Mouse (Mus musculus) olfactory bulb, adult 2 months (tissue): Measurements from ENCODE around the gene Ankzf1.

ENCODE experiments used
- CTCF ChIP-seq: fragments of 200-500 bp; IDR thresholded peaks from 2 replicates; pipeline ENCODE4 v1.5.1; 2012; ENCODE audit warnings: low read depth, mild to moderate bottlenecking, low read length, moderate library complexity; ENCODE audit not compliant: insufficient read depth
- POLR2A ChIP-seq: fragments of 200-500 bp; IDR thresholded peaks from 2 replicates; pipeline ENCODE4 v1.6.1; 2012; ENCODE audit warnings: mild to moderate bottlenecking, low read depth, low read length, moderate library complexity; ENCODE audit not compliant: insufficient read depth

GRCm38 (mm10) chr1:75213096-75213495 is 21.1 kb downstream of the Ankzf1 start:
- no peak for TF ChIP-seq POLR2A
- TF ChIP-seq CTCF = no peak
